Mouse (Mus musculus) common myeloid progenitor, adult 5-6 weeks (primary cell): ENCODE data around the gene Krt87. TPM values are rescaled to one million over a fixed set of nuclear protein-coding genes. Genes with fewer than 3 reads are reported as not detected.

Experiments used
- ATAC-seq: replicated peaks from 2 replicates; pipeline ENCODE4 v1.8.0; 2016; ENCODE audit warnings: low read depth, mild to moderate bottlenecking, moderate TSS enrichment, inconsistent platforms; ENCODE audit not compliant: poor library complexity, severe bottlenecking
- total RNA-seq: library from RNA; stranded (forward); fragments of 200-1000, 187-1606 nt; gene quantifications from 2 replicates; pipeline ENCODE4 v1.2.3, GENCODE M21; 2017

The Krt87 gene
- total RNA-seq, 1 experiment from 2014 or later: 0.09 TPM

GRCm38 (mm10) chr15:101424914-101425313 is 13.7 kb downstream of the Krt87 start:
- 0 out of 2 replicates have a peak, but pooled peaks have one; percentile 5 for ATAC-seq

GRCm38 (mm10) chr15:101420903-101421302 is 17.7 kb downstream of the Krt87 start:
- no peak for ATAC-seq

- no peak for ATAC-seq
Observed at GRCm38 (mm10) chr15:101418950-101419349, 19.7 kb downstream of the Krt87 start.

- ATAC-seq: no peak
Observed at GRCm38 (mm10) chr15:101414807-101415565, 23.6 kb downstream of the Krt87 start.

GRCm38 (mm10) chr15:101413916-101414635 is 24.5 kb downstream of the Krt87 start:
- no peak for ATAC-seq

GRCm38 (mm10) chr15:101412188-101412587 is 26.4 kb downstream of the Krt87 start:
- ATAC-seq: no peak

- ATAC-seq: peak; percentile 71
Observed at GRCm38 (mm10) chr15:101410775-101411174, 27.8 kb downstream of the Krt87 start, which contains the start of gene Krt7. Gene Krt7 (plus strand): TSS chr15:101411043.

GRCm38 (mm10) chr15:101398269-101398668 is 40.3 kb downstream of the Krt87 start:
- ATAC-seq: no peak

GRCm38 (mm10) chr15:101397683-101398082 is 40.9 kb downstream of the Krt87 start:
- no peak for ATAC-seq

GRCm38 (mm10) chr15:101396921-101397320 is 41.7 kb downstream of the Krt87 start:
- ATAC-seq: no peak

GRCm38 (mm10) chr15:101396466-101396865 is 42.1 kb downstream of the Krt87 start:
- ATAC-seq: no peak

GRCm38 (mm10) chr15:101394908-101395307 is 43.7 kb downstream of the Krt87 start:
- no peak for ATAC-seq

- ATAC-seq: no peak
Observed at GRCm38 (mm10) chr15:101392251-101392650, 46.4 kb downstream of the Krt87 start.

GRCm38 (mm10) chr15:101390203-101390602 is 48.4 kb downstream of the Krt87 start:
- no peak for ATAC-seq

- peak; percentile 80 for ATAC-seq
Observed at GRCm38 (mm10) chr15:101388034-101388541, 50.5 kb downstream of the Krt87 start.

- no peak for ATAC-seq
Observed at GRCm38 (mm10) chr15:101387176-101387575, 51.4 kb downstream of the Krt87 start.

GRCm38 (mm10) chr15:101385064-101385463 is 53.5 kb downstream of the Krt87 start:
- no peak for ATAC-seq

GRCm38 (mm10) chr15:101384610-101385009 is 54.0 kb downstream of the Krt87 start:
- peak; percentile 30; the same call in 1 of the 2 replicates for ATAC-seq

- ATAC-seq: no peak
Observed at GRCm38 (mm10) chr15:101382811-101383210, 55.8 kb downstream of the Krt87 start.

GRCm38 (mm10) chr15:101381758-101382157 is 56.8 kb downstream of the Krt87 start:
- ATAC-seq: no peak
